In genomic region chr14:101050212-101050611, GRCm38 (mm10) we compare ENCODE assay signal across 30 mouse cellular contexts.
"Had no signal": no experiment of that assay in that cellular context is flagged by ENCODE, and none has a peak within 500 bp of the region (broad histone marks: within the 10 kb centered on the region; RNA-seq: fewer than 3 reads in every experiment).

No protein-coding gene starts in this region.

- H3K4me2 ChIP-seq: embryonic facial prominence, embryonic 12.5 days; embryonic facial prominence, embryonic 13.5 days; embryonic facial prominence, embryonic 15.5 days; forebrain, embryonic 12.5 days; forebrain, embryonic 13.5 days; forebrain, embryonic 15.5 days had no signal

- H3K9me3 ChIP-seq: embryonic facial prominence, embryonic 10.5 days; embryonic facial prominence, embryonic 12.5 days; embryonic facial prominence, embryonic 13.5 days; embryonic facial prominence, embryonic 15.5 days; forebrain, embryonic 10.5 days; forebrain, embryonic 12.5 days; forebrain, embryonic 13.5 days; forebrain, embryonic 15.5 days had no signal

- H3K27ac ChIP-seq: embryonic facial prominence, embryonic 10.5 days; embryonic facial prominence, embryonic 12.5 days; embryonic facial prominence, embryonic 13.5 days; embryonic facial prominence, embryonic 15.5 days; forebrain, embryonic 10.5 days; forebrain, embryonic 12.5 days; forebrain, embryonic 13.5 days; forebrain, embryonic 15.5 days; gastrocnemius, adult 2 months; heart, adult 2 months had no signal

- H3K36me3 ChIP-seq: embryonic facial prominence, embryonic 10.5 days; embryonic facial prominence, embryonic 12.5 days; embryonic facial prominence, embryonic 13.5 days; embryonic facial prominence, embryonic 15.5 days; forebrain, embryonic 10.5 days; forebrain, embryonic 12.5 days; forebrain, embryonic 15.5 days had no signal

- H3K9ac ChIP-seq: embryonic facial prominence, embryonic 12.5 days; embryonic facial prominence, embryonic 13.5 days; embryonic facial prominence, embryonic 15.5 days; forebrain, embryonic 12.5 days; forebrain, embryonic 13.5 days; forebrain, embryonic 15.5 days; forebrain, postnatal 0 days had no signal

- H3K27me3 ChIP-seq: embryonic facial prominence, embryonic 12.5 days; embryonic facial prominence, embryonic 13.5 days; embryonic facial prominence, embryonic 15.5 days; forebrain, embryonic 12.5 days; forebrain, embryonic 13.5 days; forebrain, embryonic 15.5 days had no signal

- H3K4me1 ChIP-seq: embryonic facial prominence, embryonic 10.5 days; embryonic facial prominence, embryonic 12.5 days; embryonic facial prominence, embryonic 15.5 days; forebrain, embryonic 12.5 days had no signal

- ATAC-seq: forebrain, embryonic 13.5 days; forebrain, embryonic 14.5 days; forebrain, embryonic 15.5 days; forebrain, embryonic 16.5 days; forebrain, postnatal 0 days had no signal

- DNase-seq: cerebellum, adult 18-20 months; cerebellum, adult 2 months; cerebellum, adult 8-10 months; cerebellum, adult 9-10 months; cerebellum, adult 9-11 months; cerebellum, postnatal 10 days; cerebellum, postnatal 14 days; cerebellum, postnatal 25 days; cerebellum, postnatal 36 days; embryo, embryonic 11 days; forebrain, postnatal 0 days; gastrocnemius, adult 2 months; gastrocnemius, postnatal 10 days; gastrocnemius, postnatal 14 days; gastrocnemius, postnatal 25 days; gastrocnemius, postnatal 36 days; heart, adult 11 months; heart, adult 18-20 months; heart, adult 2 months had no signal

- H3K4me3 ChIP-seq: embryonic facial prominence, embryonic 10.5 days; embryonic facial prominence, embryonic 12.5 days; embryonic facial prominence, embryonic 13.5 days; embryonic facial prominence, embryonic 15.5 days; erythroblast, embryonic 14.5 days; forebrain, embryonic 10.5 days; forebrain, embryonic 12.5 days; forebrain, embryonic 13.5 days; forebrain, embryonic 15.5 days; gastrocnemius, adult 2 months; heart, adult 2 months had no signal
